Mouse (Mus musculus): ENCODE measurements around the gene Vps26c.
"Not testable (repeated sequence)": the region's sequence is repeated elsewhere in the genome, so short reads cannot be mapped to it uniquely, and the experiment has no call there.

Vps26c gene

GRCm38 (mm10) chr16:94489326-94489725 lies 37.3 kb downstream of the Vps26c start:
- DNase-seq (ENCODE audit: low spot score in 2 of 2) = no peak

GRCm38 (mm10) chr16:94487341-94487740 lies 39.3 kb downstream of the Vps26c start:
- no peak for DNase-seq (ENCODE audit: low spot score in 2 of 2)

- DNase-seq (ENCODE audit: low spot score in 2 of 2) = no peak
Observed at GRCm38 (mm10) chr16:94484752-94485535, 41.7 kb downstream of the Vps26c start.

GRCm38 (mm10) chr16:94473086-94473822 lies 53.4 kb downstream of the Vps26c start:
- no peak for DNase-seq (ENCODE audit: low spot score in 2 of 2)

- no peak for DNase-seq (ENCODE audit: low spot score in 2 of 2)
Observed at GRCm38 (mm10) chr16:94472515-94472951, 54.1 kb downstream of the Vps26c start.

GRCm38 (mm10) chr16:94468391-94468790 lies 58.2 kb downstream of the Vps26c start:
- DNase-seq (ENCODE audit: low spot score in 2 of 2) = no peak

GRCm38 (mm10) chr16:94467337-94468055 lies 59.1 kb downstream of the Vps26c start:
- DNase-seq (ENCODE audit: low spot score in 2 of 2) = no peak

- not testable (repeated sequence) for DNase-seq (ENCODE audit: low spot score in 2 of 2)
Observed at GRCm38 (mm10) chr16:94466317-94466716, 60.3 kb downstream of the Vps26c start.

GRCm38 (mm10) chr16:94465900-94466299 lies 60.7 kb downstream of the Vps26c start:
- no peak for DNase-seq (ENCODE audit: low spot score in 2 of 2)

GRCm38 (mm10) chr16:94464067-94464466 lies 62.6 kb downstream of the Vps26c start:
- DNase-seq (ENCODE audit: low spot score in 2 of 2) = no peak

GRCm38 (mm10) chr16:94454146-94454545 lies 72.5 kb downstream of the Vps26c start:
- DNase-seq (ENCODE audit: low spot score in 2 of 2) = no peak

GRCm38 (mm10) chr16:94452768-94453167 lies 73.9 kb downstream of the Vps26c start:
- no peak for DNase-seq (ENCODE audit: low spot score in 2 of 2)

GRCm38 (mm10) chr16:94451545-94452488 lies 74.8 kb downstream of the Vps26c start:
- DNase-seq (ENCODE audit: low spot score in 2 of 2) = no peak

- no peak for DNase-seq (ENCODE audit: low spot score in 2 of 2)
Observed at GRCm38 (mm10) chr16:94449632-94450031, 77.0 kb downstream of the Vps26c start.

- DNase-seq (ENCODE audit: low spot score in 2 of 2) = no peak
Observed at GRCm38 (mm10) chr16:94449151-94449550, 77.5 kb downstream of the Vps26c start.
